Comparison of ENCODE assay signal across 8 mouse cellular contexts in genomic region chr10:17795767-17796631, GRCm38 (mm10). TPM values are rescaled to one million over a fixed set of nuclear protein-coding genes. Genes with fewer than 3 reads are reported as not detected.
A peak's percentile ranks its signal among the peaks of the same experiment; 100 is the strongest.
DNase-seq lines count a peak whose midpoint lies in the region; ATAC-seq and TF ChIP-seq lines count a peak whose summit lies in the region.

Gene Txlnb (plus strand): TSS chr10:17796226.

- H3K27me3 ChIP-seq in C2C12 (ENCODE audit: control insufficient read depth, insufficient read depth, insufficient read length), result no peaks in the 10 kb centered on the region
- no peaks in the 10 kb centered on the region for H3K27me3 ChIP-seq in forebrain, postnatal 0 days (ENCODE audit: insufficient read depth, low read length)
- no peaks in the 10 kb centered on the region for H3K27me3 ChIP-seq in lung, embryonic 16.5 days (ENCODE audit: control insufficient read depth, insufficient read depth, low read depth, low read length)

- H3K4me2 ChIP-seq in forebrain, postnatal 0 days (ENCODE audit: low read depth), result peak within 1 kb of the TSS; percentile 40
- peak within 1 kb of the TSS; percentile 59 for H3K4me2 ChIP-seq in lung, embryonic 16.5 days (ENCODE audit: low read depth, low read length)

- intact Hi-C loops in heart, postnatal 25 days (cut with DNase I), result loop anchor here (2.0 to 10.0 kb wide), 4 partner anchors 36 to 149 kb away; partner anchors contain the start of gene Heca

- TF ChIP-seq POLR2A in olfactory bulb, adult 2 months (IDR thresholded peaks at IDR 0.05; ENCODE audit: insufficient read depth, low read depth, low read length), result no peak

- no peaks in the 10 kb centered on the region for H3K79me2 ChIP-seq in C2C12 (ENCODE audit: control insufficient read depth, insufficient read depth)

- ATAC-seq in forebrain, postnatal 0 days, result peak; percentile 79
- peak; percentile 84 for ATAC-seq in lung, embryonic 16.5 days (ENCODE audit: low read depth)

- WGBS in forebrain, postnatal 0 days, result 4% methylated on average over 12 of the region's 13 CpGs
- WGBS in large intestine, adult 2 months, result 12% methylated on average over 13 of the region's 13 CpGs
- 14% methylated on average over 13 of the region's 13 CpGs for WGBS in lung, embryonic 16.5 days
- 9% methylated on average over 13 of the region's 13 CpGs for WGBS in olfactory bulb, adult 2 months

- 0 out of 2 replicates have a peak within 1 kb of the TSS, but pooled peaks have one; percentile 9 for H3K27ac ChIP-seq in forebrain, postnatal 0 days (ENCODE audit: low read depth, low read length)
- H3K27ac ChIP-seq in lung, embryonic 16.5 days (ENCODE audit: low read length), result peak within 1 kb of the TSS; percentile 69
- peak within 1 kb of the TSS; percentile 35 for H3K27ac ChIP-seq in olfactory bulb, adult 2 months (ENCODE audit: insufficient read depth, low read depth, low read length)

- peaks cover 3% of the 10 kb centered on the region; the same call in 1 of the 2 replicates for H3K4me1 ChIP-seq in forebrain, postnatal 0 days (ENCODE audit: insufficient read depth)
- H3K4me1 ChIP-seq in lung, embryonic 16.5 days (replicated peaks; ENCODE audit: control insufficient read depth, insufficient read depth, low read length), result peaks cover 2% of the 10 kb centered on the region; the same call in 1 of the 2 replicates
- H3K4me1 ChIP-seq in olfactory bulb, adult 2 months (ENCODE audit: control insufficient read depth, insufficient read depth, low read length), result peaks cover 10% of the 10 kb centered on the region

- peak; percentile 63 for DNase-seq in adrenal gland, postnatal 14 days
- DNase-seq in forebrain, postnatal 0 days, result peak; percentile 44
- DNase-seq in heart, postnatal 25 days (ENCODE audit: low spot score), result peak; percentile 56
- peak; percentile 54 for DNase-seq in large intestine, adult 2 months (ENCODE audit: low read depth, low spot score)
- DNase-seq in thymus, postnatal 14 days, result peak; percentile 83

- peak within 1 kb of the TSS; percentile 10 for H3ac ChIP-seq in C2C12 (ENCODE audit: control insufficient read depth, insufficient read length, low read depth)

- no peak within 1 kb of the TSS for H3K9ac ChIP-seq in forebrain, postnatal 0 days
- H3K9ac ChIP-seq in lung, embryonic 16.5 days (ENCODE audit: low read length), result peak within 1 kb of the TSS; percentile 65

- no peaks in the 10 kb centered on the region for H3K36me3 ChIP-seq in C2C12 (ENCODE audit: control insufficient read depth, insufficient read depth)
- H3K36me3 ChIP-seq in forebrain, postnatal 0 days (ENCODE audit: insufficient read depth), result no peaks in the 10 kb centered on the region
- H3K36me3 ChIP-seq in lung, embryonic 16.5 days (ENCODE audit: control insufficient read depth, insufficient read depth, low read length), result no peaks in the 10 kb centered on the region

- no peaks in the 10 kb centered on the region for H3K9me3 ChIP-seq in forebrain, postnatal 0 days (ENCODE audit: low read length)
- H3K9me3 ChIP-seq in lung, embryonic 16.5 days (ENCODE audit: control insufficient read depth, low read length), result no peaks in the 10 kb centered on the region

- TF ChIP-seq CTCF in C2C12 (IDR thresholded peaks at IDR 0.05; ENCODE audit: control insufficient read depth, insufficient read depth, insufficient read length), result no peak
- no peak for TF ChIP-seq CTCF in forebrain, postnatal 0 days (IDR thresholded peaks at IDR 0.05; ENCODE audit: low read depth)
- TF ChIP-seq CTCF in olfactory bulb, adult 2 months (IDR thresholded peaks at IDR 0.05; ENCODE audit: insufficient read depth, low read depth, low read length), result no peak

- no peak within 1 kb of the TSS for H3K4me3 ChIP-seq in C2C12 (ENCODE audit: insufficient read depth, poor library complexity, severe bottlenecking)
- H3K4me3 ChIP-seq in forebrain, postnatal 0 days (ENCODE audit: low read depth, low read length), result no peak within 1 kb of the TSS; the same call in 1 of the 2 replicates
- H3K4me3 ChIP-seq in lung, embryonic 16.5 days (ENCODE audit: low read length), result peak within 1 kb of the TSS; percentile 34
- H3K4me3 ChIP-seq in olfactory bulb, adult 2 months (ENCODE audit: insufficient read depth, low read depth, low read length), result peak within 1 kb of the TSS; percentile 13; the same call in 1 of the 2 replicates

- no peaks in the 10 kb centered on the region for H3K79me3 ChIP-seq in C2C12 (ENCODE audit: low read depth)

TF ChIP-seq in C2C12, 6 proteins besides CTCF, POLR2A, EP300 and RAD21:
- TF ChIP-seq FOSL1 (IDR thresholded peaks at IDR 0.05; ENCODE audit: insufficient read depth, low read length, poor library complexity, severe bottlenecking) (peak; percentile 22), MYOD1 (IDR thresholded peaks at IDR 0.05; ENCODE audit: control insufficient read depth, insufficient read length, low read depth) (no peak)

RNA-seq across cellular contexts. Expression of gene Txlnb, which starts in this region (rescaled TPM):
- 0.07 TPM for polyA plus RNA-seq in C2C12 (2012; fragmentation: generic; extraction: Trizol)
- total RNA-seq in adrenal gland, postnatal 14 days (2021), result 0.86 and 1.1 TPM in 2 replicates
- 0.31 and 0.62 TPM in 2 replicates for total RNA-seq in forebrain, postnatal 0 days (2014; rRNA removed)
- 0.28 and 0.53 TPM in 2 replicates for polyA plus RNA-seq in forebrain, postnatal 0 days (2015; fragmentation: Nextera tagmentation; extraction: Ambion mirVana)
- 100 to 1,000 TPM; 263 to 278 TPM for total RNA-seq in heart, postnatal 25 days (2021)
- 0.02 and 0.07 TPM in 2 replicates for polyA plus RNA-seq in large intestine, adult 2 months (2012; rRNA removed)
- 1.4 TPM in 2 replicates for polyA plus RNA-seq in lung, embryonic 16.5 days (2015; fragmentation: Nextera tagmentation; extraction: Ambion mirVana)
- polyA plus RNA-seq in olfactory bulb, adult 2 months (2012; ENCODE audit: insufficient read depth, insufficient read length, low replicate concordance, missing spikeins), result not detected in 2 replicates

Comparison
In these comparisons a context has a peak if more than half of its experiments do, and no peak if none do; other contexts are left out.
1. RNA of gene Txlnb (total RNA-seq): 263 to 278 TPM in heart, postnatal 25 days; 0.86 to 1.1 TPM in adrenal gland, postnatal 14 days and 0.31 to 0.62 TPM in forebrain, postnatal 0 days; every median in the first group is over 100 times any median in the second.
2. Peak in DNase-seq, ATAC-seq, H3K27ac ChIP-seq and H3K4me2 ChIP-seq in forebrain, postnatal 0 days; RNA of the gene not detected or under 1 TPM.
3. Peak in DNase-seq in large intestine, adult 2 months; RNA of the gene not detected or under 1 TPM.
4. H3K4me3 ChIP-seq: peak in lung, embryonic 16.5 days (single experiment) and olfactory bulb, adult 2 months (single experiment); none in C2C12 (single experiment) and forebrain, postnatal 0 days (single experiment).
5. H3K27ac ChIP-seq: peak in every context shown above with its lines; median percentile 69 in lung, embryonic 16.5 days; 35 in olfactory bulb, adult 2 months; 9 in forebrain, postnatal 0 days.
6. Peak in every context shown above with its lines, with median percentiles within 50 percentile points of each other: DNase-seq.